Mouse (Mus musculus) liver, embryonic 12.5 days (tissue): ENCODE data around the gene Anks3. TPM values are rescaled to one million over a fixed set of nuclear protein-coding genes. Genes with fewer than 3 reads are reported as not detected.

ENCODE experiments used
- polyA plus RNA-seq: library from polyadenylated mRNA; unstranded; fragments of >200 nt; fragmentation: Nextera tagmentation; extraction: Ambion mirVana; gene quantifications from 2 replicates; pipeline ENCODE4 v1.2.1, GENCODE M21; 2016

The Anks3 gene
- polyA plus RNA-seq, 1 experiment from 2014 or later, result 16.8 TPM

Other genes starting within 250 kb of the Anks3 start
- 50.0 and 53.0 TPM in 2 replicates for gene Nmral1, start 244.8 kb downstream of the Anks3 start, polyA plus RNA-seq
- gene Hmox2, start 237.8 kb downstream of the Anks3 start, polyA plus RNA-seq, result 40.9 and 42.5 TPM in 2 replicates
- gene Cdip1, start 173.9 kb downstream of the Anks3 start, polyA plus RNA-seq, result 24.9 and 25.7 TPM in 2 replicates
- gene 4930562C15Rik, start 128.8 kb downstream of the Anks3 start, polyA plus RNA-seq, result 0.13 and 0.16 TPM in 2 replicates
- 14.7 and 16.8 TPM in 2 replicates for gene Ubald1, start 83.9 kb downstream of the Anks3 start, polyA plus RNA-seq
- 29.8 and 31.1 TPM in 2 replicates for gene Mgrn1, start 78.0 kb downstream of the Anks3 start, polyA plus RNA-seq
- 61.2 and 62.7 TPM in 2 replicates for gene Nudt16l1, start 25.4 kb downstream of the Anks3 start, polyA plus RNA-seq
- 0.11 TPM in 1 of 2 replicates, not detected in the other for gene Sept12, start 33.6 kb upstream of the Anks3 start, polyA plus RNA-seq
- gene Smim22, start 43.1 kb upstream of the Anks3 start, polyA plus RNA-seq, result 5.7 and 6.9 TPM in 2 replicates
- 42.3 and 43.2 TPM in 2 replicates for gene Rogdi, start 49.3 kb upstream of the Anks3 start, polyA plus RNA-seq
- 67.7 and 69.6 TPM in 2 replicates for gene Glyr1, start 85.7 kb upstream of the Anks3 start, polyA plus RNA-seq
- gene Ubn1, start 85.9 kb upstream of the Anks3 start, polyA plus RNA-seq, result 13.8 and 15.2 TPM in 2 replicates
- 0.32 and 0.35 TPM in 2 replicates for gene Ppl, start 168.2 kb upstream of the Anks3 start, polyA plus RNA-seq
- not detected in 2 replicates for gene Sec14l5, start 182.9 kb upstream of the Anks3 start, polyA plus RNA-seq
- gene Nagpa, start 239.8 kb upstream of the Anks3 start, polyA plus RNA-seq, result 19.3 and 19.4 TPM in 2 replicates